Mouse (Mus musculus) layer of hippocampus, adult 6 months (tissue): ENCODE results near the gene Gm20449. TPM values are rescaled to one million over a fixed set of nuclear protein-coding genes. Genes with fewer than 3 reads are reported as not detected.

Experiments
- long read RNA-seq, 2 experiments: library from polyadenylated mRNA; unstranded; transcript quantifications; one replicate each; pipeline ENCODE4 v2.0.0; 2019 to 2020
- polyA plus RNA-seq: library from polyadenylated mRNA; unstranded; fragments of <200 nt; fragmentation: Nextera tagmentation; gene quantifications from 2 replicates; pipeline ENCODE4 v1.2.3, GENCODE M21; 2021

Gm20449 gene
- polyA plus RNA-seq = 0.19 and 0.20 TPM in 2 replicates
- long read RNA-seq, experiment 1 = 0 reads
- long read RNA-seq, experiment 2, partial matches to known transcripts = 0 of 2 reads
- long read RNA-seq, experiment 2, other reads (novel, unspliced or antisense) = 2 of 2 reads

GRCm38 (mm10) chr7:41499389-41500049 is at the start of gene Gm20449, which contains the start of gene AW146154:
Gm20449 (minus strand) TSS chr7:41499417.
AW146154 (minus strand) TSS chr7:41499890.

GRCm38 (mm10) chr7:41448596-41448995 is 50.6 kb downstream of the Gm20449 start, which contains the start of gene Vmn2r57:
Vmn2r57 (minus strand) TSS chr7:41448696.

GRCm38 (mm10) chr7:41393048-41393971 is 105.9 kb downstream of the Gm20449 start, which contains the start of gene AI987944:
AI987944 (minus strand) TSS chr7:41393379.

Other genes starting within 250 kb of the Gm20449 start
- gene AI987944, start 106.0 kb downstream of the Gm20449 start, polyA plus RNA-seq = 8.8 and 11.4 TPM in 2 replicates
- 0.78 and 0.87 TPM in 2 replicates for gene Vmn2r57, start 50.7 kb downstream of the Gm20449 start, polyA plus RNA-seq
- 6.4 and 8.0 TPM in 2 replicates for gene AW146154, start 473 bp upstream of the Gm20449 start, polyA plus RNA-seq
- not detected in 2 replicates for gene Gm6871, start 74.2 kb upstream of the Gm20449 start, polyA plus RNA-seq
- gene 2610021A01Rik, start 99.8 kb upstream of the Gm20449 start, polyA plus RNA-seq = 9.1 and 9.4 TPM in 2 replicates
- 9.0 and 9.7 TPM in 2 replicates for gene Zfp788, start 133.8 kb upstream of the Gm20449 start, polyA plus RNA-seq